ENCODE assay signal across 8 mouse cellular contexts in the genomic region with DNA sequence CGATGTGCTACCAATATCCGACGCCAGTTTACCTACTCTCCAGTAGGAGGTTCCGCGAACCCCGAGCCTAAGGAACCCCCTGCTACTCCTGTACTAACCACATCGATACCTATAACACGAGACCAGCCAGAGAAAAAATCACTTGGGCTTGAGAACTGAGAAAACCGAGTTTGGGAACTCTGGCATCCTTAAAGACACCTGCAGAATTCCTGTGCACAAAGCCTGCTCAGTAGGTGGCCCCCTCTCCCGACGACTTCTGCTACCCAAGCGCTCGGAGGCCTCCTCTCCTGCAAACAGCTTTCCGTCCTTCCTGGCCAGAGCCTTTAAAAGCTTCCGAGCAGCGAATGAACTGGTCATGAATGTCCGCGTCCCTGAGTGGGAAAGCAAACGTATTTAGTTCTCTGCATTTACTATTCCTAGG. TPM values are rescaled to one million over a fixed set of nuclear protein-coding genes. Genes with fewer than 3 reads are reported as not detected.
DNase-seq lines count a peak whose midpoint lies in the region; ATAC-seq and TF ChIP-seq lines count a peak whose summit lies in the region.

No protein-coding gene starts in this region.

- peak; percentile 20; the same call in 1 of the 2 replicates for ATAC-seq in heart, postnatal 0 days (ENCODE audit: insufficient read depth, low read depth)
- ATAC-seq in limb, embryonic 11.5 days (ENCODE audit: insufficient number of reproducible peaks, low FRiP score, low TSS enrichment, low read depth), result 0 out of 2 replicates have a peak, but pooled peaks have one; percentile 1
- peak; percentile 9 for ATAC-seq in midbrain, embryonic 11.5 days (ENCODE audit: low FRiP score)

- DNase-seq in lung, adult 2 months, result no peak
- DNase-seq in lung, postnatal 4 days, result no peak
- DNase-seq in heart, postnatal 0 days (ENCODE audit: low spot score), result peak; percentile 18
- no peak for DNase-seq in limb, embryonic 11.5 days (ENCODE audit: low spot score)
- peak; percentile 93 for DNase-seq in midbrain, embryonic 11.5 days (ENCODE audit: low spot score, missing footprints)
- DNase-seq in thymus, postnatal 36 days, result peak; percentile 4 to 23
- no peak for DNase-seq in cerebellum, adult 8-10 months

- H3K36me3 ChIP-seq in heart, postnatal 0 days (replicated peaks; ENCODE audit: control insufficient read depth, insufficient read depth, low read length), result no peaks in the 10 kb centered on the region
- no peaks in the 10 kb centered on the region for H3K36me3 ChIP-seq in limb, embryonic 11.5 days (ENCODE audit: control insufficient read depth, insufficient read depth, low read length)
- H3K36me3 ChIP-seq in midbrain, embryonic 11.5 days (ENCODE audit: control insufficient read depth, insufficient read depth, low read length), result no peaks in the 10 kb centered on the region

- no peak for TF ChIP-seq EP300 in heart, postnatal 0 days (IDR thresholded peaks at IDR 0.05; ENCODE audit: low read depth)

- no peak overlapping the region for H3K27ac ChIP-seq in brown adipose tissue, adult 24 weeks (replicated peaks; ENCODE audit: low read depth, low read length)
- peak overlapping the region; percentile 48; the same call in 1 of the 2 replicates for H3K27ac ChIP-seq in heart, postnatal 0 days (ENCODE audit: low read depth)
- no peak overlapping the region for H3K27ac ChIP-seq in limb, embryonic 11.5 days (replicated peaks; ENCODE audit: low read depth, low read length)
- H3K27ac ChIP-seq in midbrain, embryonic 11.5 days (ENCODE audit: low read depth, low read length), result no peak overlapping the region

- H3K4me2 ChIP-seq in heart, postnatal 0 days (ENCODE audit: low read depth, low read length), result peak overlapping the region; percentile 85
- H3K4me2 ChIP-seq in limb, embryonic 11.5 days (ENCODE audit: low read depth, severe bottlenecking), result peak overlapping the region; percentile 98
- peak overlapping the region; percentile 98 for H3K4me2 ChIP-seq in midbrain, embryonic 11.5 days

- no peak for TF ChIP-seq CTCF in lung, adult 2 months (IDR thresholded peaks at IDR 0.05; ENCODE audit: insufficient read depth, low read length)
- TF ChIP-seq CTCF in heart, postnatal 0 days (IDR thresholded peaks at IDR 0.05; ENCODE audit: low read depth), result peak; percentile 27; the same call in 1 of the 2 replicates

- peak overlapping the region; percentile 52; the same call in 1 of the 2 replicates for H3K9ac ChIP-seq in heart, postnatal 0 days (replicated peaks; ENCODE audit: low read depth, low read length)
- peak overlapping the region; percentile 45 for H3K9ac ChIP-seq in limb, embryonic 11.5 days (ENCODE audit: low read length)
- H3K9ac ChIP-seq in midbrain, embryonic 11.5 days (ENCODE audit: low read length), result peak overlapping the region; percentile 5; the same call in 1 of the 2 replicates

- 0 out of 2 replicates have a peak, but pooled peaks cover 3% of the 10 kb centered on the region for H3K27me3 ChIP-seq in heart, postnatal 0 days (ENCODE audit: control insufficient read depth, insufficient read depth, low read length)
- no peaks in the 10 kb centered on the region for H3K27me3 ChIP-seq in limb, embryonic 11.5 days (ENCODE audit: control insufficient read depth, insufficient read depth, low read length)
- peaks cover 19% of the 10 kb centered on the region for H3K27me3 ChIP-seq in midbrain, embryonic 11.5 days (ENCODE audit: control insufficient read depth, insufficient read depth, low read length)

- H3K4me1 ChIP-seq in lung, adult 2 months (ENCODE audit: control insufficient read depth, insufficient read depth, low read length), result 0 out of 2 replicates have a peak, but pooled peaks cover 3% of the 10 kb centered on the region
- H3K4me1 ChIP-seq in brown adipose tissue, adult 24 weeks (ENCODE audit: control insufficient read depth, insufficient read depth, insufficient read length, low read length), result no peaks in the 10 kb centered on the region
- no peaks in the 10 kb centered on the region for H3K4me1 ChIP-seq in heart, postnatal 0 days (ENCODE audit: control insufficient read depth, insufficient read depth)
- H3K4me1 ChIP-seq in limb, embryonic 11.5 days (ENCODE audit: control insufficient read depth, insufficient read depth, low read length), result no peaks in the 10 kb centered on the region; the same call in 1 of the 2 replicates
- peaks cover 6% of the 10 kb centered on the region for H3K4me1 ChIP-seq in midbrain, embryonic 11.5 days (ENCODE audit: control insufficient read depth, insufficient read depth, low read length)

- TF ChIP-seq POLR2A in lung, adult 2 months (IDR thresholded peaks at IDR 0.05; ENCODE audit: borderline replicate concordance, extremely low read depth, low read depth, low read length), result no peak

- WGBS in lung, adult 2 months, result 2% methylated on average over 19 of the region's 19 CpGs
- under 1% methylated on average over 19 of the region's 19 CpGs for WGBS in heart, postnatal 0 days
- under 1% methylated on average over 19 of the region's 19 CpGs for WGBS in limb, embryonic 11.5 days
- under 1% methylated on average over 19 of the region's 19 CpGs for WGBS in midbrain, embryonic 11.5 days

- no peaks in the 10 kb centered on the region for H3K9me3 ChIP-seq in heart, postnatal 0 days (replicated peaks; ENCODE audit: control insufficient read depth, low read length)
- H3K9me3 ChIP-seq in limb, embryonic 11.5 days (ENCODE audit: control insufficient read depth, low read length), result no peaks in the 10 kb centered on the region
- no peaks in the 10 kb centered on the region for H3K9me3 ChIP-seq in midbrain, embryonic 11.5 days (ENCODE audit: control insufficient read depth, low read length)

- H3K4me3 ChIP-seq in lung, adult 2 months (replicated peaks; ENCODE audit: extremely low read depth, low read depth, low read length), result peak overlapping the region; percentile 80
- peak overlapping the region; percentile 66 for H3K4me3 ChIP-seq in brown adipose tissue, adult 24 weeks (ENCODE audit: insufficient read depth, low read depth, low read length)
- peak overlapping the region; percentile 54 for H3K4me3 ChIP-seq in heart, postnatal 0 days (ENCODE audit: low read depth, low read length)
- peak overlapping the region; percentile 55 for H3K4me3 ChIP-seq in limb, embryonic 11.5 days (ENCODE audit: low read depth, low read length)
- H3K4me3 ChIP-seq in midbrain, embryonic 11.5 days (ENCODE audit: low read depth, low read length), result peak overlapping the region; percentile 63

RNA-seq across cellular contexts. Expression of a gene that starts 0.7 kb away (rescaled TPM):
- 7.5 and 11.0 TPM in 2 replicates for polyA plus RNA-seq in lung, adult 2 months (2012; rRNA removed)
- 2.0 and 3.6 TPM in 2 replicates for polyA plus RNA-seq in brown adipose tissue, adult 24 weeks (2012; ENCODE audit: insufficient read depth, insufficient read length, missing spikeins)
- total RNA-seq in heart, postnatal 0 days (2014; rRNA removed; ENCODE audit: low replicate concordance), result 4.8 and 6.1 TPM in 2 replicates
- 4.0 and 4.3 TPM in 2 replicates for polyA plus RNA-seq in heart, postnatal 0 days (2015; fragmentation: Nextera tagmentation; extraction: Ambion mirVana)
- polyA plus RNA-seq in limb, embryonic 11.5 days (2014; fragmentation: Nextera tagmentation; extraction: Ambion mirVana), result 1.8 and 1.9 TPM in 2 replicates
- 1.9 and 2.2 TPM in 2 replicates for polyA plus RNA-seq in midbrain, embryonic 11.5 days (2014; fragmentation: Nextera tagmentation; extraction: Ambion mirVana)

RNA-seq across cellular contexts. Expression of a gene that starts 15.0 kb away (rescaled TPM):
- polyA plus RNA-seq in lung, adult 2 months (2012; rRNA removed), result 4.9 and 5.7 TPM in 2 replicates
- polyA plus RNA-seq in brown adipose tissue, adult 24 weeks (2012; ENCODE audit: insufficient read depth, insufficient read length, missing spikeins), result 5.5 and 7.3 TPM in 2 replicates
- 2.1 and 3.6 TPM in 2 replicates for total RNA-seq in heart, postnatal 0 days (2014; rRNA removed; ENCODE audit: low replicate concordance)
- 9.5 and 10.1 TPM in 2 replicates for polyA plus RNA-seq in heart, postnatal 0 days (2015; fragmentation: Nextera tagmentation; extraction: Ambion mirVana)
- polyA plus RNA-seq in limb, embryonic 11.5 days (2014; fragmentation: Nextera tagmentation; extraction: Ambion mirVana), result 17.5 and 20.5 TPM in 2 replicates
- polyA plus RNA-seq in midbrain, embryonic 11.5 days (2014; fragmentation: Nextera tagmentation; extraction: Ambion mirVana), result 19.4 and 20.2 TPM in 2 replicates

Comparison
In these comparisons a context has a peak if more than half of its experiments do, and no peak if none do; other contexts are left out.
1. DNase-seq: peak in heart, postnatal 0 days (single experiment), midbrain, embryonic 11.5 days (single experiment) and thymus, postnatal 36 days (2 of 2); none in lung, adult 2 months (single experiment), lung, postnatal 4 days (0 of 2), limb, embryonic 11.5 days (single experiment) and cerebellum, adult 8-10 months (single experiment).
2. Peak in every context shown above with its lines, with median percentiles within 50 percentile points of each other: H3K4me3 ChIP-seq, ATAC-seq, H3K4me2 ChIP-seq and H3K9ac ChIP-seq.